Mouse (Mus musculus) liver, embryonic 15.5 days (tissue): ENCODE data around the gene Klk1. TPM values are rescaled to one million over a fixed set of nuclear protein-coding genes. Genes with fewer than 3 reads are reported as not detected.

Experiments
- ATAC-seq: fragments of 200-750 bp; cut with Nextera tagmentation; 2 replicates; pipeline ENCODE4 v1.8.0; 2017; ENCODE audit warnings: moderate number of reproducible peaks, mild to moderate bottlenecking, moderate library complexity; ENCODE audit not compliant: insufficient read depth
- H3K27ac ChIP-seq: fragments of 300-500 bp; sonication (generic); replicated peaks from 2 replicates; pipeline ENCODE4 v1.5.1; 2015; ENCODE audit warnings: mild to moderate bottlenecking, inconsistent platforms
- H3K27me3 ChIP-seq: fragments of 300-500 bp; sonication (generic); 2 replicates; pipeline ENCODE4 v1.6.1; 2015; ENCODE audit warnings: mild to moderate bottlenecking, inconsistent platforms
- H3K36me3 ChIP-seq: fragments of 300-500 bp; sonication (generic); replicated peaks from 2 replicates; pipeline ENCODE4 v1.6.1; 2015; ENCODE audit warnings: moderate library complexity, mild to moderate bottlenecking, inconsistent platforms
- H3K4me1 ChIP-seq: fragments of 300-500 bp; sonication (generic); replicated peaks from 2 replicates; pipeline ENCODE4 v1.6.1; 2015; ENCODE audit warnings: inconsistent platforms
- H3K4me2 ChIP-seq: fragments of 300-500 bp; sonication (generic); 2 replicates; pipeline ENCODE4 v1.6.1; 2015; ENCODE audit warnings: moderate library complexity, mild to moderate bottlenecking, inconsistent platforms
- H3K4me3 ChIP-seq: fragments of 300-500 bp; sonication (generic); replicated peaks from 2 replicates; pipeline ENCODE4 v1.5.1; 2015; ENCODE audit warnings: mild to moderate bottlenecking, inconsistent platforms
- H3K9ac ChIP-seq: fragments of 300-500 bp; sonication (generic); 2 replicates; pipeline ENCODE4 v1.6.1; 2015; ENCODE audit warnings: moderate library complexity, mild to moderate bottlenecking, inconsistent platforms
- H3K9me3 ChIP-seq: fragments of 300-500 bp; sonication (generic); replicated peaks from 2 replicates; pipeline ENCODE4 v1.6.1; 2016; ENCODE audit warnings: inconsistent platforms
- WGBS: fragments of 180-500 bp; shearing (Covaris S2); methylation state at CpG from one replicate; pipeline ENCODE4 v1.1.7; 2015; ENCODE audit warnings: mixed read lengths; ENCODE audit not compliant: insufficient replicate concordance; 5-methylcytosine and 5-hydroxymethylcytosine counted together
- polyA plus RNA-seq: library from polyadenylated mRNA; unstranded; fragments of >200 nt; fragmentation: Nextera tagmentation; extraction: Ambion mirVana; gene quantifications from 2 replicates; pipeline ENCODE4 v1.2.1, GENCODE M21; 2015

Gene Klk1
- polyA plus RNA-seq, 1 experiment from 2014 or later, result not detected

GRCm38 (mm10) chr7:44276461-44277249 lies 51.5 kb downstream of the Klk1 start:
- H3K36me3 ChIP-seq, result no peaks in the 10 kb centered on the region
- H3K4me3 ChIP-seq, result no peak overlapping the region
- H3K27me3 ChIP-seq, result peaks cover 13% of the 10 kb centered on the region
- 48% methylated on average over 10 of the region's 10 CpGs for WGBS
- H3K27ac ChIP-seq, result no peak overlapping the region
- ATAC-seq, result no peak
- H3K4me1 ChIP-seq, result no peaks in the 10 kb centered on the region
- no peaks in the 10 kb centered on the region for H3K9me3 ChIP-seq
- H3K9ac ChIP-seq, result no peak overlapping the region
- H3K4me2 ChIP-seq, result no peak overlapping the region

- 46% methylated on average over 2 of the region's 2 CpGs for WGBS
Measured at GRCm38 (mm10) chr7:44277250-44277622, 52.1 kb downstream of the Klk1 start.

More at GRCm38 (mm10) chr7:44277250-44277622, 52.1 kb downstream of the Klk1 start:
- H3K9ac ChIP-seq, result no peak overlapping the region
- no peaks in the 10 kb centered on the region for H3K4me1 ChIP-seq
- H3K9me3 ChIP-seq, result no peaks in the 10 kb centered on the region
- ATAC-seq, result no peak
- no peaks in the 10 kb centered on the region for H3K36me3 ChIP-seq
- H3K27me3 ChIP-seq, result peaks cover 13% of the 10 kb centered on the region
- no peak overlapping the region for H3K27ac ChIP-seq
- H3K4me2 ChIP-seq, result no peak overlapping the region
- no peak overlapping the region for H3K4me3 ChIP-seq

Other genes starting within 250 kb of the Klk1 start
- gene Klk1b9, start 249.3 kb upstream of the Klk1 start, polyA plus RNA-seq, result not detected in 2 replicates
- not detected in 2 replicates for gene Klk1b11, start 229.5 kb upstream of the Klk1 start, polyA plus RNA-seq
- 0.12 and 0.14 TPM in 2 replicates for gene Klk1b26, start 213.2 kb upstream of the Klk1 start, polyA plus RNA-seq
- gene Klk1b27, start 173.1 kb upstream of the Klk1 start, polyA plus RNA-seq, result not detected in 2 replicates
- not detected in 2 replicates for gene Klk1b21, start 123.0 kb upstream of the Klk1 start, polyA plus RNA-seq
- gene Klk1b22, start 112.7 kb upstream of the Klk1 start, polyA plus RNA-seq, result not detected in 2 replicates
- not detected in 2 replicates for gene Klk1b16, start 88.6 kb upstream of the Klk1 start, polyA plus RNA-seq
- gene Klk1b24, start 37.1 kb upstream of the Klk1 start, polyA plus RNA-seq, result not detected in 2 replicates
- not detected in 2 replicates for gene Klk1b3, start 27.2 kb upstream of the Klk1 start, polyA plus RNA-seq
- gene Klk1b4, start 17.9 kb upstream of the Klk1 start, polyA plus RNA-seq, result not detected in 2 replicates
- not detected in 2 replicates for gene Klk1b5, start 9.4 kb upstream of the Klk1 start, polyA plus RNA-seq
- gene Gm36864, start 10.8 kb downstream of the Klk1 start, polyA plus RNA-seq, result 0.07 TPM in 1 of 2 replicates, not detected in the other
- 0.94 and 1.2 TPM in 2 replicates for gene 1700028J19Rik, start 21.3 kb downstream of the Klk1 start, polyA plus RNA-seq
- gene 2410002F23Rik, start 21.4 kb downstream of the Klk1 start, polyA plus RNA-seq, result 28.0 and 30.3 TPM in 2 replicates
- gene Acp4, start 32.0 kb downstream of the Klk1 start, polyA plus RNA-seq, result 0.14 TPM in 1 of 2 replicates, not detected in the other
- gene Gm15517, start 36.1 kb downstream of the Klk1 start, polyA plus RNA-seq, result not detected in 2 replicates
- 0.54 and 0.63 TPM in 2 replicates for gene Clec11a, start 81.5 kb downstream of the Klk1 start, polyA plus RNA-seq
- gene Shank1, start 84.9 kb downstream of the Klk1 start, polyA plus RNA-seq, result 0.05 and 0.06 TPM in 2 replicates
- gene Syt3, start 158.7 kb downstream of the Klk1 start, polyA plus RNA-seq, result not detected in 2 replicates
- 0.16 TPM in 1 of 2 replicates, not detected in the other for gene 1700008O03Rik, start 160.5 kb downstream of the Klk1 start, polyA plus RNA-seq
- 0.03 TPM in 1 of 2 replicates, not detected in the other for gene Lrrc4b, start 203.7 kb downstream of the Klk1 start, polyA plus RNA-seq
- gene Aspdh, start 240.0 kb downstream of the Klk1 start, polyA plus RNA-seq, result 14.3 and 17.3 TPM in 2 replicates
- gene Josd2, start 242.6 kb downstream of the Klk1 start, polyA plus RNA-seq, result 175 and 198 TPM in 2 replicates